Mouse (Mus musculus) heart, embryonic 13.5 days (tissue): ENCODE measurements at regions not wholly inside any gene's neighbourhood (a gene's known extent, or its start where the extent isn't known, plus 50 kb on each side); places are given as distances from the start of the nearest gene placed in this dataset.

Source experiments
- ATAC-seq: fragments of 200-750 bp; cut with Nextera tagmentation; 2 replicates; pipeline ENCODE4 v1.8.0; 2017; ENCODE audit warnings: moderate TSS enrichment; ENCODE audit not compliant: insufficient number of reproducible peaks, low FRiP score, low TSS enrichment; ENCODE audit errors: extremely low read depth
- H3K27ac ChIP-seq: fragments of 300-500 bp; sonication (generic); replicated peaks from 2 replicates; pipeline ENCODE4 v1.5.1; 2015; ENCODE audit warnings: moderate library complexity, mild to moderate bottlenecking, inconsistent platforms
- H3K27me3 ChIP-seq: fragments of 300-500 bp; sonication (generic); replicated peaks from 2 replicates; pipeline ENCODE4 v1.6.1; 2015; ENCODE audit warnings: mild to moderate bottlenecking, inconsistent platforms
- H3K36me3 ChIP-seq: fragments of 300-500 bp; sonication (generic); 2 replicates; pipeline ENCODE4 v1.6.1; 2015; ENCODE audit warnings: mild to moderate bottlenecking, inconsistent platforms
- H3K4me1 ChIP-seq: fragments of 300-500 bp; sonication (generic); 2 replicates; pipeline ENCODE4 v1.6.1; 2015; ENCODE audit warnings: inconsistent platforms
- H3K4me2 ChIP-seq: fragments of 300-500 bp; sonication (generic); 2 replicates; pipeline ENCODE4 v1.6.1; 2015; ENCODE audit warnings: inconsistent platforms, mild to moderate bottlenecking, moderate library complexity
- H3K4me3 ChIP-seq: fragments of 300-500 bp; sonication (generic); 2 replicates; pipeline ENCODE4 v1.5.1; 2015; ENCODE audit warnings: moderate library complexity, mild to moderate bottlenecking, inconsistent platforms
- H3K9ac ChIP-seq: fragments of 300-500 bp; sonication (generic); 2 replicates; pipeline ENCODE4 v1.6.1; 2015; ENCODE audit warnings: inconsistent platforms, mild to moderate bottlenecking, moderate library complexity
- H3K9me3 ChIP-seq: fragments of 300-500 bp; sonication (generic); 2 replicates; pipeline ENCODE4 v1.6.1; 2016; ENCODE audit warnings: inconsistent platforms
- WGBS: fragments of 180-500 bp; shearing (Covaris S2); methylation state at CpG from one replicate; pipeline ENCODE4 v1.1.7; 2015; ENCODE audit warnings: mixed read lengths; 5-methylcytosine and 5-hydroxymethylcytosine counted together

GRCm38 (mm10) chr14:78438064-78438677 is 98.4 kb downstream of the Akap11 start:
- Histone ChIP-seq H3K9ac (no peak overlapping the region), H3K4me1 (peaks cover 9% of the 10 kb centered on the region), H3K27ac (no peak overlapping the region), H3K27me3 (no peaks in the 10 kb centered on the region), H3K4me2 (no peak overlapping the region), H3K4me3 (no peak overlapping the region), H3K9me3 (no peaks in the 10 kb centered on the region), H3K36me3 (no peaks in the 10 kb centered on the region)
- WGBS = 56% methylated on average over 6 of the region's 6 CpGs
- ATAC-seq = no peak

DNA sequence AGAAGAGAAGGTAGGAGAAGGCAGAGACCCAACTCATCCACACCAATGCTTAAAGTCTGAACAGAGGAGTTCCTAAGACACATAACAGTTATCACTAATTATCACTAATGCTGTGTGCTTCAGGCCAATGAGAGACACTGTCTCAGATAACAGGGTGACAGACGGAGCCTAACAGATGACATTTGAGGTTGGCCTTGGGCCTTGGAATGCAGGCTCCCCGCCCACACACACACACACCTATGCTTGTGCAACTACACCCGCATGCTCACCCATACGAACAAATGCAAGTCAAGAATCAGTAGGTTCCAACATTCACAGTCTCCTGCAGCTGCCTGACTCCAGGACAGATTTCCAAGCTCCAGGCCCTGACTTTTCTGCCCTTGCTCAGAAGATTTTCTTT is 100.0 kb downstream of the Akap11 start:
- no peak for ATAC-seq
- Histone ChIP-seq H3K27me3 (no peaks in the 10 kb centered on the region), H3K4me1 (peaks cover 9% of the 10 kb centered on the region), H3K4me2 (no peak overlapping the region), H3K9me3 (no peaks in the 10 kb centered on the region), H3K27ac (no peak overlapping the region), H3K9ac (no peak overlapping the region), H3K4me3 (no peak overlapping the region), H3K36me3 (no peaks in the 10 kb centered on the region)
- WGBS = 62% methylated on average over 4 of the region's 4 CpGs

DNA sequence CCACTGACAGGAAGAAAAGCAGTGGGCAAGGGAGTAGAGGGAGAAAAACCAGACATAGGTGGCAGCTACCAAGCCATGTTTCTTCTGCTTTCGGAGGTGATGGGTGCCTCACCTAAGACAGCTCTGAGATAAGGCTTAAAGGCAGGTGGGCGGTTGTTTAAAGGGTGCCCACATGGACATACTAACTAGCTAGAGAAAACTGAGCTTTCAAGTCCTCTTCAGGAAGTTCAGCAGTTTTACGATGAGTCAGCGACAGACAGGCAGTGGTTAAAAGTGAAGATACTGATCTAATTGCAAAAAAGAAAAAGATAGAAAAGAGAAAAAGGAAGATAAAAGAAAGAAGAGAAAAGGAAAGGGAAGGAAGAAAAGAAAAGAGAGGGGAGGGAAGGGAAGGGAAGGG is 100.6 kb downstream of the Akap11 start:
- ATAC-seq = no peak
- Histone ChIP-seq H3K27me3 (no peaks in the 10 kb centered on the region), H3K9me3 (no peaks in the 10 kb centered on the region), H3K36me3 (no peaks in the 10 kb centered on the region), H3K4me2 (no peak overlapping the region), H3K4me1 (peaks cover 9% of the 10 kb centered on the region), H3K9ac (no peak overlapping the region), H3K27ac (no peak overlapping the region), H3K4me3 (no peak overlapping the region)
- 77% methylated on average over 4 of the region's 4 CpGs for WGBS

DNA sequence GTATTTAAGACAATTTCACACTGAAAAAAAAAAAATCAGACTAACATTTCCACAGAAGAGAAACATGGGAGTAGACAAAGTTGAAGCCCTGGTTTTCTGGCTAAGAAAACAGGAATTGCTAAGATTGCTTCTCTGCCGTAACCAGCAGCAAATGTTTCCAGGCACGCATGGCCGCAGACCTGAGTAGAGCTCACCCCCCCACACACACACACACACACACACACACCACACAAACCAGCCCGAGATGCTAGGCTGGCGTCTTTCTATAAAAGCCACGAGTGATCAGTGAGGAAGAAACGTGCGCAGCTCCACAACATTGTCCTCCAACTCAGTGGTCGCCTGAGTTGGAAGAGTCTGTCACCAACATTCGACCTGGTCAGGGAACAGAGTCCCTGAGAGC is 101.0 kb downstream of the Akap11 start:
- 0 out of 2 replicates have a peak, but pooled peaks cover under 1% of the 10 kb centered on the region for H3K9me3 ChIP-seq
- no peaks in the 10 kb centered on the region for H3K27me3 ChIP-seq
- H3K4me3 ChIP-seq = no peak overlapping the region
- H3K36me3 ChIP-seq = no peaks in the 10 kb centered on the region
- no peak overlapping the region for H3K9ac ChIP-seq
- H3K4me1 ChIP-seq = peaks cover 9% of the 10 kb centered on the region
- H3K4me2 ChIP-seq = no peak overlapping the region
- H3K27ac ChIP-seq = no peak overlapping the region
- ATAC-seq = no peak
- 73% methylated on average over 10 of the region's 10 CpGs for WGBS

- H3K27me3 ChIP-seq = no peaks in the 10 kb centered on the region
- 0 out of 2 replicates have a peak, but pooled peaks cover 3% of the 10 kb centered on the region for H3K9me3 ChIP-seq
- no peak overlapping the region for H3K9ac ChIP-seq
- H3K36me3 ChIP-seq = no peaks in the 10 kb centered on the region
- WGBS = 80% methylated on average over 9 of the region's 9 CpGs
- no peak for ATAC-seq
- H3K27ac ChIP-seq = no peak overlapping the region
- peaks cover 9% of the 10 kb centered on the region for H3K4me1 ChIP-seq
- no peak overlapping the region for H3K4me2 ChIP-seq
- no peak overlapping the region for H3K4me3 ChIP-seq
These were observed 101.9 kb downstream of the Akap11 start for GRCm38 (mm10) chr14:78434753-78435152.

DNA sequence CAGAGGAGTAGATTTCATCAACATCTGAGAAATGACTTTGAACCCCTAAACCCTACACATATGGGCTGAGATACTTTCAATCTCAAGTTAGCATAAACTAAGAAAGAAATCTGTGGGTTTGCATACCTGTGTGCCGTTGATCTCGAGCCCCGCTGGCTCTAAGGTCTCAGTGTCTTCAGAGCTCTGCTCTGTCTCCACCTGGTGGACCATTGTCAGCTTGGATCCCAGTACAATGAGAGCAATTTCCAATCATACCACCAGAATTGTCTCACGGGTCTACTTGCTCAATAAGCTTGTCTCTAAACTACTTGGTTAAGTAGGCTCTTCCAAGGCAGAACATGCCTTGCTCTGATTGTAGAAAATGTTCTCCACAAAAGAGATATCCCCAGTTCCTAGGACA is 102.5 kb downstream of the Akap11 start:
- no peak for ATAC-seq
- WGBS = 83% methylated on average over 4 of the region's 4 CpGs
- Histone ChIP-seq H3K9ac (no peak overlapping the region), H3K4me3 (no peak overlapping the region), H3K9me3 (0 out of 2 replicates have a peak, but pooled peaks cover 3% of the 10 kb centered on the region), H3K36me3 (no peaks in the 10 kb centered on the region), H3K4me1 (peaks cover 9% of the 10 kb centered on the region), H3K4me2 (no peak overlapping the region), H3K27me3 (no peaks in the 10 kb centered on the region), H3K27ac (no peak overlapping the region)

DNA sequence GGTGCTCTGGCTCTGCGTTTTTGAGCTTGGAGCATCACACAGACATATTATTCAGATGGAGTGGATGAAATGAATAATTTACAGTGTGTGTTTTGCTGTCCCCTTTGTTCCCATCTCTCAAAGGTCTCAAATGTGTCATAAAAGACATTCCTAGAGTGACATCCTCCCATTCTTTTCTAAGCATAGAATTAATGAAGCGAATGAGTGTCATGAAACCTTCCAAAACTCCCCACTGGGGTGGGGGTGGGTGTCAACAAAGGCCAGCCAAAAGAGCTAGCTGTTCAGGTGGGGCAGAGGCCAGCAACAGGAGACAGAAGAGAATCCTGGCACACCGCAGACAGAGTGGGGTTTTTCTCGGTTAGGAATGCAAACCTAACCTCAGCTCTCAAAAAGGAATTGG is 104.1 kb downstream of the Akap11 start:
- H3K4me3 ChIP-seq = no peak overlapping the region
- ATAC-seq = no peak
- 0 out of 2 replicates have a peak, but pooled peaks cover 3% of the 10 kb centered on the region for H3K9me3 ChIP-seq
- peaks cover 9% of the 10 kb centered on the region for H3K4me1 ChIP-seq
- H3K9ac ChIP-seq = no peak overlapping the region
- H3K36me3 ChIP-seq = no peaks in the 10 kb centered on the region
- H3K27me3 ChIP-seq = no peaks in the 10 kb centered on the region
- H3K27ac ChIP-seq = no peak overlapping the region
- 62% methylated on average over 4 of the region's 4 CpGs for WGBS
- no peak overlapping the region for H3K4me2 ChIP-seq

DNA sequence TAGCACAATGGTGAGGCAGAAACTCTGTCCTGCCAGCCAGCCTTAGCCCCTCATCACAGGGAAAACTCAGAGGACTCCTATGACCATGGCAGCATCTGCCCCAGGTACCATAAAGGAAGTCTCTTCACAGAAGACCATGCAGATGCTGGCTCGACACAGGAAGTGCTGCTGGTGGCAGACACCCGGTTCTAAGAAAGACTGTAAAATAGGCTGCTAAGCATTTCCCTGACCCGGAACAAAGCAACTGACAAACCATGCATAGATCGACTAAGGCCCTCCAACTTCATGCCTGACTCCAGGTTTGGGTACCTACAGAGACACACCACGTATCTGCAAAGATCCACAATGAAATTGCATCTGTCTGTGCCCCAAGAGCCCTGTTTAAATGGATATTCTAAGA is 104.7 kb downstream of the Akap11 start:
- 0 out of 2 replicates have a peak, but pooled peaks cover 3% of the 10 kb centered on the region for H3K9me3 ChIP-seq
- H3K27ac ChIP-seq = no peak overlapping the region
- 68% methylated on average over 5 of the region's 5 CpGs for WGBS
- H3K36me3 ChIP-seq = no peaks in the 10 kb centered on the region
- H3K4me3 ChIP-seq = no peak overlapping the region
- no peak overlapping the region for H3K9ac ChIP-seq
- no peak for ATAC-seq
- no peaks in the 10 kb centered on the region for H3K27me3 ChIP-seq
- H3K4me1 ChIP-seq = peaks cover 4% of the 10 kb centered on the region; the same call in 1 of the 2 replicates
- H3K4me2 ChIP-seq = no peak overlapping the region

GRCm38 (mm10) chr14:78431406-78431805 is 105.2 kb downstream of the Akap11 start:
- Histone ChIP-seq H3K36me3 (no peaks in the 10 kb centered on the region), H3K9ac (no peak overlapping the region), H3K4me1 (no peaks in the 10 kb centered on the region), H3K4me3 (no peak overlapping the region), H3K9me3 (0 out of 2 replicates have a peak, but pooled peaks cover 3% of the 10 kb centered on the region), H3K27ac (no peak overlapping the region), H3K27me3 (no peaks in the 10 kb centered on the region), H3K4me2 (no peak overlapping the region)
- WGBS = 81% methylated on average over 3 of the region's 3 CpGs
- no peak for ATAC-seq

DNA sequence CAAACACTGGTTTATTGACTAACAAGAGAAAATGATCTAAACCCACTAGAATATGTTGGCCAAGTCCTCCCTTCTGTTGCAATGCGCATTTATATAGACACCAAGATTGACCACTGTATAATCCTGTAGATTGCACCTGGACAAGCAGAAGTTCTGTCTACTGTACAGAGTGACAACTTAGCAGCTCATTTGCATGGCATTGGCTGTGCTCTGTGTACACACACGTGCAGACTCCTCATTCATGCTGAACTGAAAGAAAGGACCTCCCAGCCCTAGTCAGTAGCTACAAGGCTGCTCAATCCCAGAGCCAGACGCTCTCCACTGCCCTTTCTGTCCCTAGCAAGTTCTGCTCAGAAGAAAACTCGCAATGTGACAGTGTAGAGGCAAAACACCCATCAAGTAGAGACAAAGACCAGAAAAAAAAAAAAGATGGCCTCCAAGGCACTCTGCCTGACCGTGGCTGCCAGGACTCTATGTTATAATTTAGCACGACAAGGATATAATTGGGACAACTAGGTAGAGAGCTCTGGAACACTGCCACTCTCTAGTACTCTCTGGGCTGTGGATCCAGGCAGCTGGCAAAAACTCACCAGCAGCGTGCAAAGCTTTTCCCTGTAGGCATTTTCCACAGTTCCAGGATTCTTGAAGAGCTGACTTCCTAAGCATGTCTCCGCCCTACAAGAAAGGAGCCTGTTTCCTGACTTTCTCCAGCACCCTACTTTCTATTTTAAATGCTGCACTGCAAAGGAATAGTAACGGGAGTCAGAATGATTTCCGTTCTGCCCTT is 108.2 kb downstream of the Akap11 start:
- no peak overlapping the region for H3K9ac ChIP-seq
- WGBS = 74% methylated on average over 10 of the region's 10 CpGs
- H3K4me1 ChIP-seq = no peaks in the 10 kb centered on the region
- peak overlapping the region; percentile 48 for H3K27ac ChIP-seq
- H3K36me3 ChIP-seq = no peaks in the 10 kb centered on the region
- H3K4me3 ChIP-seq = no peak overlapping the region
- no peak overlapping the region for H3K4me2 ChIP-seq
- H3K9me3 ChIP-seq = 0 out of 2 replicates have a peak, but pooled peaks cover 3% of the 10 kb centered on the region
- ATAC-seq = no peak
- no peaks in the 10 kb centered on the region for H3K27me3 ChIP-seq

DNA sequence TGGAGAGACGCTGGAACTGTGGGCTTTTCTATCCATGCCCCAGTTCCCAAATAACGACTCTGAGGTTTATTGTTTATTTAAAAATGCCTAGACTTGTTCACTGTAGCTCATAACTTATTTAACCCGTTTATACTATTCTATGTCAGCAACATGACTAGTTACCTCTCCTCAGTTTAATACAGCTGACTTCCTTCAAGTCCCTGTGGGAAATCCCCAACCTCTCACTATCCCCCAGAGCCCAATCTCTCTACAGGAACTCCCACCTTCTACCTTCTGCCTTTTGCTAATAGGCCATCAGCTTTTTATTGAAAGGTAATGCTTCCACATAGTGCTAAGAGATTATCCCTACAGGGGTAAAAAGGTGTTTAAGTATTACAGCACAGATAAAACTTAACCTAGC is 109.5 kb downstream of the Akap11 start:
- no peaks in the 10 kb centered on the region for H3K4me1 ChIP-seq
- ATAC-seq = no peak
- H3K36me3 ChIP-seq = no peaks in the 10 kb centered on the region
- no peak overlapping the region for H3K9ac ChIP-seq
- no peak overlapping the region for H3K27ac ChIP-seq
- H3K9me3 ChIP-seq = 0 out of 2 replicates have a peak, but pooled peaks cover 3% of the 10 kb centered on the region
- H3K4me2 ChIP-seq = no peak overlapping the region
- WGBS = 69% methylated on average over 3 of the region's 3 CpGs
- H3K27me3 ChIP-seq = no peaks in the 10 kb centered on the region
- H3K4me3 ChIP-seq = no peak overlapping the region

DNA sequence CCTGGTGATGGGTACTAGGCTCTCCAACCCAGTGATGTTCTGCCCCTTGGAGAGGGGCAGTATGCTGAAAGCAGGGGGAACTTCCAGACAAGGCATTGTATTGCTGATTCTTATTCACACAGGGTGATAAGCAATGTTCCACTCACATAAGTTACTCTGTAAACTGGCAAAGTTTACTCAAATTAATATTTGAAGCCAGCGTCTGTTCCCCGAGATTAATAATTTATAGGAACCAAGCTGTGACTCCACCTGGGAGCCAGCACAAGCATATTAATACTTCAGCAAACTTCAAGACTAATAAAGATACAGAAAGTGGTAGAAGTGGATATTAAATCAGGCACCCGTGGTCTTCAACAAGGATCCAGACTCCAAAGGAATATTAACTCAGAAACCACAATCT is 114.0 kb downstream of the Akap11 start:
- no peak overlapping the region for H3K9ac ChIP-seq
- H3K4me2 ChIP-seq = no peak overlapping the region
- ATAC-seq = no peak
- no peaks in the 10 kb centered on the region for H3K27me3 ChIP-seq
- 73% methylated on average over 3 of the region's 3 CpGs for WGBS
- no peaks in the 10 kb centered on the region for H3K4me1 ChIP-seq
- H3K27ac ChIP-seq = no peak overlapping the region
- H3K36me3 ChIP-seq = no peaks in the 10 kb centered on the region
- no peak overlapping the region for H3K4me3 ChIP-seq
- H3K9me3 ChIP-seq = no peaks in the 10 kb centered on the region
